Mouse (Mus musculus): ENCODE results near the gene Eaf2. TPM values are rescaled to one million over a fixed set of nuclear protein-coding genes. Genes with fewer than 3 reads are reported as not detected.

Gene Eaf2
- 0.53 and 0.78 TPM in 2 replicates for polyA plus RNA-seq (2012; rRNA removed)

DNA sequence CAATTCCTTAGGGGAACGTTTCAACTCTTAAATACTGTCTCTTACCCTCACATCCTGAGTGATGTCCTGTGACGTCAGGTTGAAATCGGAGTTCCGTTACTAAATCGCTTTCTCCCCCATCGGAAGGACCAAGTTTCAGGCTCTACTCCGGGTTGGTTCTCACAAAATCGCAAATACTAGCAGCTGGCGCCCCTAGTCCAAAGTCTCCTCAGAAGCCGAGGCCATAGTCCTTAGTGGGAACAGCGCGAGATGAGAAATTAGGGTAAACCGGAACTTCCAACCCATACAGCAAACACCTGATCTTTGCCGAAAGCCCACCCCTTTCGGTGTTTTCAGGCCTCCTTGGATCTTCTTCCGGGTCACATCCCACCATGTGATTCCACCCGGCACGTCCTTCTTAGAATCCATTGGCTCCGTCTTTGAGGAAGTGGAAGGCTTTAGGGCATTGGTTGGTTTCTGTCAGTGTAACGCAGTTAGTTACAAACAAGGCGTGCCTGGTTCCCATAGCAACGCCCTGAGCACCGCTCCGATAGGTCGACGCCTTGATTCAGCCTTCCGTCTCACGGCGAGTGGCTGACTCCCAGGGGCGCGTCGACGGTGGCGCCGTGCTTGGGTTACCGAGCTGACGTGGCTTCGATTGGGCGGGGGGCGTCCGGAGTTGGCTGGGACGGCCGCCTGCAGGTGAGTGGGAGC lies at the start of gene Eaf2, which contains the start of gene Golgb1:
Eaf2 (minus strand) TSS at position 421 of the 693 bp plus-strand sequence.
Golgb1 (plus strand) TSS at position 558 of the 693 bp plus-strand sequence.
- DNase-seq (ENCODE audit: extremely low spot score in 1 of 2, low spot score in 1 of 2): peak; percentile 99 to 100

DNA sequence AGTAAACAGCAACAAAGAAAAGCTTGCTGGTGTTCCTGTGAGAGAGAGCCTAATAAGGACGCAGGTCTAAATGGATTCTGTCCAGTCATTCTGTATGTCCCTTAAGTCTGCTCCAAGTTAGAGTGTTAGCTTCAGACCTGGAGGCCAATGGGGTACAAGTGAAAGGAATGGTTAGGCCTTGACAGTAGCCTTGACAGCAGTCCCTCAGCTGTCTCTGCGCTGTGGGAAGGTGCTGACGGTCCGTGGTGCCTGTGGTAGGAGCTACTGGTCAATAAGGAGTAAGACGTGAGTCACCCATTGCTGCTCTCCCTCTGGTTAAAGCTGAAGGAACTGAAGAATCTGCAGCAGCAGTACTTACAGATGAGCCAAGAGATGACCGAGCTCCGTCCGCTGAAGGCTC lies 49.5 kb upstream of the Eaf2 start:
- DNase-seq (ENCODE audit: extremely low spot score in 1 of 2, low spot score in 1 of 2): no peak

DNA sequence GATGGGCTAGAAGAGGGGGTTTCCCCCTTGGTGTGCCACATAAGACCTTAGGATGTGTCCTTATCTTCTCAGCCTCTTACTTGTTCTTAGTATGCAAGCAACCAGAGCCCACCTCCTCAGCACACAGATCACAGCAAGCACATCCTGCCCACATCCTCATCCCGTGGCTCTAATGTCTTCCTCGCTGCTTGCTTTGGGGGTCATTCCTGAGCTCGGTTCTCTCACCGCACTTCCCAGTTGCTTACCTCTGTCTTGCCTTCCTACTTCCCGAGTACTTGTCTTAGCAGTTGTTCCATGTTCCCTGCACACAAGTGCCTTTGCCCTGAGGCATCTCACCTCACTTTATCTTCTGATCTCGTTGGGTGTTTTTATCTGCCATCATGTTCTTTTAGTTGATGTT lies 47.2 kb upstream of the Eaf2 start:
- DNase-seq (ENCODE audit: extremely low spot score in 1 of 2, low spot score in 1 of 2): no peak

DNA sequence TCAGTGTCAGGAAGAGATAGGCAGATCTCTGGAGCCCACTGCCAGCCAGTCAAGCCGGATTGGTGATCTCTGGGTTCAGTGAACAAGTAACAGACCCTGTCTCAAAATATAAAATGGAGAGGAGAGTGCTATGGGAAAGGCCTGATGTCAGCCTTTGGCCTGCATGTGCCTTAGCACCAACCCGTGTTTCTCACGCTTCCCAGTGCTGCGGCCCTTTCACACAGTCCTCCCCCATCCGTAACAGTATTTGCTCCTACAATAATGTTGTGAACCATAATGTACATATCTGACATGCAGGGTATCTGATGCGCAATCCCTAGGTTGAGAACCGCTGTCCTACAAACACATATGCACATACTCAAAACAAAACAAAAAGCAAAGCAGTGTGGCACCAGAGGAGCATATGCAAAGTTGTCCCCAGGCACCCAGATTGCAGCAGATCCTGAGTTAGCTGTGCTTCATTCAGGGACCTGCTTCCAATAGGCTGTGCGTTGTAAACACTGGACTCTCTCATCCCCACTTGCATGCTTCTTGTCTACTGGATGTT lies 46.3 kb upstream of the Eaf2 start:
- DNase-seq (ENCODE audit: extremely low spot score in 1 of 2, low spot score in 1 of 2): no peak

DNA sequence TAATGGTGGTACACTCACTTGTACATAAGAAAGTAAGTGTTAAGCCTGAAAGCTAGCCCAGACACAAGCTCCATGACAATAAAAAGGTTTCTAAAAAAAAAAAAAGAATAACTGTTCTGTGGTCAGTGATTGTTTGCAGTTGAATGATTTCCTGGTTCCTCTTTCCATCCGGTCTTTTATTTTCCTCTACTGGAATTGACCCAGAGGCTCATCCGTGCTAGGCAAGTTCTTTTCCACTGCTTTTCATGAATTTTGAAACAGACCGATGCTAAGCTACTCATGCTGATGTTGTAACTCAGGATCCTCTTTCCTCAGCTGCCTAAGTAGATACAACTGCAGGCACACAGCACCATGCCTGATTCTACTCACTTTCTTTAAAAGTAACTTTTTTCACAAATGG lies 45.6 kb upstream of the Eaf2 start:
- DNase-seq (ENCODE audit: extremely low spot score in 1 of 2, low spot score in 1 of 2): no peak

DNA sequence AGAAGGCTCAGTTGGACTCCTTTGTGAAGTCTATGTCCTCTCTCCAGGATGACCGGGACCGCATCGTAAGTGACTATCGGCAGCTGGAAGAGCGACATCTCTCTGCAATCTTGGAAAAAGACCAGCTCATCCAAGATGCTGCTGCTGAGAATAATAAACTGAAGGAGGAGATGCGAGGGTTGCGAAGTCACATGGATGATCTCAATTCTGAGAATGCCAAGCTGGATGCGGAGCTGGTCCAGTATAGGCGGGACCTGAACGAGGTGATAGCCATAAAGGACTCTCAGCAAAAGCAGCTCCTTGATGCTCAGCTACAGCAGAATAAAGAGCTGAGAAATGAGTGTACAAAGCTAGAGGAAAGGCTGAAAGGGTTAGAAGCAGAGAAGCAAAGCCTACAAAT lies 43.7 kb upstream of the Eaf2 start:
- peak in 1 of 2 experiments; percentile 42 for DNase-seq (ENCODE audit: extremely low spot score in 1 of 2, low spot score in 1 of 2)

DNA sequence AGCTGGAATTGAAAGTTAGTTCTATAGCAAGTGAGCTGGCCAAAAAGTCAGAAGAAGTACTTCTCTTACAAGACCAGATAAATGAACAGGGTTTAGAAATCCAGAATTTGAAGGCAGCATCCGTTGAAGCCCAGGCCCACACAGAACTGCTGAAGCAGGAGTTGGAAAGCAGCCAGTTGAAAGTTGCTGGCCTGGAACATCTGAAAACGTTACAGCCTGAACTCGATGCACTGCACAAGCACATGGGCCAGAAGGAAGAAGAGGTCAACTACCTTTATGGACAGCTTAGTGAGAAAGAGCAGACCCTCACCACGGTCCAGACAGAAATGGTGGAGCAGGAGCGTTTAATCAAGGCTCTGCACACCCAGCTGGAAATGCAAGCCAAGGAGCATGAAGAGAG lies 39.4 kb upstream of the Eaf2 start:
- no peak for DNase-seq (ENCODE audit: extremely low spot score in 1 of 2, low spot score in 1 of 2)

DNA sequence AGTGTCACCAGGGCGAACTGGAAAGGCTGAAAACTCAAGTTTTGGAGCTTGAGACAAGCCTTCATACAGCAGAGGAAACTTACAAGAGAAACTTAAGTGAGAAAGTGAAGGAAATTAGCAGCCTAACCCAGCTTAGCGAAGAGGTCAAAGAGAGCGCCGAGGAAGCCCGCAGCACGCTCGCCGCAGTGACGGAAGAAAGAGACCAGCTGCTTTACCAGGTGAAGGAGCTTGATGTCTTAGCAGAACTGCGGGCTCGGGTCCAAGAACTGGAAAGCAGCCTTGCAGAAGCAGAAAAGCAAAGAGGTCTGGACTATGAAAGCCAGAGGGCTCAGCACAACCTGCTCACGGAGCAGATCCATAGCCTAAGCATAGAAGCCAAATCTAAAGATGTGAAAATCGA lies 37.5 kb upstream of the Eaf2 start:
- DNase-seq (ENCODE audit: extremely low spot score in 1 of 2, low spot score in 1 of 2): no peak

DNA sequence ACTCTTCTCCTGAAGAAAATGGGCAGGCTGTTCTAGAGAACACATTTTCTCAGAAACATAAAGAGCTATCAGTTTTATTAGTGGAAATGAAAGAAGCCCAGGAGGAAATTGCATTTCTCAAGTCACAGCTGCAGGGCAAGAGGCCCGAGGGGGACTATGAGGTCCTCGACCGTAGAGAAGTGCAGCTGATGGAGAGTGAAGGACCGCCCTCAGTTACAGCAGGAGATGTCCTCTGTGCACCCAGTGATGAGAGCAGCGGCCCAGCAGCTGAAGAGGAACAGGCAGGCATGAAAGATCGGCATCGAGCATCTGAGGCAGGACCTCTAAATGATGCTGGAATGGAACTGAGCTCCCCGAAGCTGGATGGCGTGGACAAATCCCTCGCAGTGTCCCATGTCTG lies 37.1 kb upstream of the Eaf2 start:
- DNase-seq (ENCODE audit: extremely low spot score in 1 of 2, low spot score in 1 of 2): no peak

DNA sequence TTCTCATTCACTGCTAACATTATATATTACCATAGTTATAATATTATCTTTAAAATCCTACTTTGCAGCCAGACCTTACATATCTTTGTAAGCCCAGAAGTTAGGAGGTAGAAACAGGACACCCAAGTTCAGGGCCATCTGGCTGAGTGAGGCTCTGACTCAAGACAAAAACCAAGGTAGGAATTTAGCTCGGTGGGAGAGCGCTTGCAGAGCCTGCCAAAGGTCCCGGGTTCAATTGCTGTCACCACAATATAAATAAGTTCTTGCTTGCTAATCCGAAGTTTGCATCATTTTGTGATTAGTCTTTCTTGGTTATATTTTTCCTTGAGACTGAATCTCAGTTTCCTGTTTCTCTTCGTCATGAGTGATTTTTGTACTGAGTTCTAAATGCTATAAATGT lies 28.4 kb upstream of the Eaf2 start:
- no peak for DNase-seq (ENCODE audit: extremely low spot score in 1 of 2, low spot score in 1 of 2)

DNA sequence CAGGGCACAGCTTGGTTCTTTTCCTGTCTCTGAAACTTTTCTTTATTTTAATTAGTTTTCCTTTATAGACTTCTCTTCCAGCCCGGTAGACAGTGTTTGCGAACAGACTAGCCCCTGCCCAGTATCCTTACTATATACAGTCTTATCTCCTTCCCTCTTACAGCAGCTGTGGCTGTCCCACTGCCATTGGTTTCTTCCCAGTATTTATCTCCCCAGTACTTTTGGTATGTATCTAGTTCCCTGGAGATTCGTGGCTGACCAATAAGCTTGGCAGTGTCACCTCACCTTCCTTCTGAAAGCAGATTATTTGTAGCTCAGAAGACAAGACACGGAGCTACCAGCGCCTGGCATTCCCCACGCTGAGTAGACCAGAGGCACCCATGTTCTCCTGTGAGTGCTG lies 21.9 kb upstream of the Eaf2 start:
- DNase-seq (ENCODE audit: extremely low spot score in 1 of 2, low spot score in 1 of 2): no peak

DNA sequence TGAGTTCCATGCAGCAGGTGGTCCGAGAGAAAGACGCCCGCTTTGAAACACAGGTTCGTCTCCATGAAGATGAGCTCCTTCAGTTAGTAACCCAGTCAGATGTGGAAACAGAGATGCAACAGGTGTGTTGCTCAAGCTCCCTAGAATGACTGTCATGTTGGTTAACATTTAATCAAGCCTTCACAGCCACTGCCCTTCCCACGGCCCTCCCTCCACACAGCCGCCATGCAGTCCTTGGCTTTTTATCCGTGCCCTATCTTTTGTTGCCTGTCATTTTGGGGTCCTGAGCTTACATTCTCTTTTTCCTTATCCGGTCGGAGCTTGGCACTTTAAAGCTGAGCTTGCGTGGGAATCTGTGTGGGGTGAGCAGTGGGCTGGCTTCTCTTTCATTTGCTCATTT lies 18.5 kb upstream of the Eaf2 start:
- DNase-seq (ENCODE audit: extremely low spot score in 1 of 2, low spot score in 1 of 2): no peak

DNA sequence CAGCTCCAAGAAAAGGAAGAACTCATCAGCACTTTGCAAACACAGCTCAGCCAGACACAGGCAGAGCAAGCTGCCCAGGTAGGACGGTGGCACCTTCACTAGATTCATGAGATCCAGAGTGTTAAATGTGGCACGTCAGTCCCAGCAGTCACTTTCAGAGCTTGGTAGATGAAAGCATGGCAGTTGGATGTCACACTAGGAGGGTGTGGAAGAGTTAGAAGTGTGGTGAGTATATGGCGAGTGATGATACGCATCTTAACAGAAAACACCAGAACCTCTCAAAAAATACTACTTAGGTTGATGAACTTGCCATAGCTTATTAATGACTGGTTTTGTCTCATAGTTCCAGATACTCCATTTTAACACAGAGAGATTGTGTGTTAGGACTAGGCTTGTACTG lies 16.6 kb upstream of the Eaf2 start:
- DNase-seq (ENCODE audit: extremely low spot score in 1 of 2, low spot score in 1 of 2): no peak

DNA sequence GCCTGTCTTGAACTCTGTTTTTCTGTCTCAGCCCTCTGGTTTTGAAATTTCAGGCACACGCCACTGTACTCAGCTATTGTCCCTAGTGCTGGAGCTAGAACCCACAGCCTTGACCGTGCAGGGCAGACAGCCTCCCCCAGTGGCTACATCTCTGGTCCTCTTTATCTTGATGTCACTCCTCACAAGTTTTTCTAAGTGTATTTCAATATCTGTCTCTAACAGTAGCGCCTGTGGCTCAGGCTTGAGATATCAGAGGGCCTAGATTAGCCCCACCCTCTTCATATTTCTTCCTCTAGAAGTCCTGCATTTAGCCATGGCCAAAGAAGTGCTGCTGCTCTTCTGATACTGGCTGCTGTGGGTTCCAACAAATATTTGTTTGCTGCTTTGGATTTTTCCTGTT lies 15.8 kb upstream of the Eaf2 start:
- DNase-seq (ENCODE audit: extremely low spot score in 1 of 2, low spot score in 1 of 2): no peak

DNA sequence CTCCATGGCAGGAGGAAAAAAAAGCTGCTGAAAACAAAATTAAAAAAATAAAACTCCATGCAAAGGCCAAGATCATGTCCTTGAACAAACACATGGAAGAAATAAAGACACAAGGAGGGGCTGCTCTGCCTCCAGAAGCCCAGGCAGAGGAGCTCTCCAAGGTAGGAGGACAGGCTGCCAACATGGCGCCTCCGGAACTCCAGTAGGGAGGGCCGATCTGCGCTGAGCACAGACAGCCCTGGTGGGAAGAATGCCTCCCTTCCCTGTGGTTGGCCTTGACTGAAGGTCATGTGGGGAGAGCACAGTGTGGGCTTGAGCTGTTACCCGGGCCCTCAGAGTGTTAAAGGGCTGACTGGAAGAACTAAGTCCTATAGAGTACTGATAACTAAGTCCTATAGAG lies 12.7 kb upstream of the Eaf2 start:
- no peak for DNase-seq (ENCODE audit: extremely low spot score in 1 of 2, low spot score in 1 of 2)

DNA sequence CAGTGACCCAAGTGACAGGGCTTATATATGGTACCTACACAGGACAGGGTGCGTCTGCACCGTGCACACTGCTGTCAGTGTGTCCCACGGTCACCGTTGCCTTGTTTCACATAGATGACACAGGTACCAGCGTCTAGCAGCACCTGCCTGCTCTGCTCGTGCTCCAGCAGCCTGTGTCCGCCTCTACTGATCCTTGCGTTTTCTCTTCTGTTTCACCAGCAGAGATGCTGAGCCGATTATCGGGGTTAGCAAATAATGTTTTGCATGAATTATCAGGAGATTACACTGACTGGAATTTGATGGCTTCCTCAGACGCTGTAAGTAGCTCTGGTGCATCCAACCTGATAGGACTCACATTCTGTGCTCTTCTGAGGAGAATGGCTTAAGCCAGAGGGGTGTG lies 11.1 kb upstream of the Eaf2 start:
- DNase-seq (ENCODE audit: extremely low spot score in 1 of 2, low spot score in 1 of 2): no peak

DNA sequence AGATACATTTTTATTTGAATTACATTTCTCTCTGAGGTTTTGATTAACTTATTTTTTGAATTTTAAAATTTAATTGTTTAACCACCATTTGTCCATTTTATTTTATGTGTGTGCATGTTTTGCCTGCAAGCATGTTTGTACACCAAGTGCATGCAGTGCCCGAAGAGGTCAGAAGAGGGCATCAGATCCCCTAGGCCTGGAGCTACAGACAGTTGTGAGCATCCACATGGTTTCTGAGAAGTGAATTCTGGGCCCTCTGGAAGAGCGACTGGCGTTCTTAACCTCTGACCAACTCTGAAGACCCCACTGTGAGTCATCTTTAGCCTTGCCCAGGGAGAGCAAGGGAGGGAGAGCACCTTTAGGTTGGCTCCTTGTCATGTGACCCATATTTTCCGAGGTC lies 10.1 kb upstream of the Eaf2 start:
- no peak for DNase-seq (ENCODE audit: extremely low spot score in 1 of 2, low spot score in 1 of 2)

DNA sequence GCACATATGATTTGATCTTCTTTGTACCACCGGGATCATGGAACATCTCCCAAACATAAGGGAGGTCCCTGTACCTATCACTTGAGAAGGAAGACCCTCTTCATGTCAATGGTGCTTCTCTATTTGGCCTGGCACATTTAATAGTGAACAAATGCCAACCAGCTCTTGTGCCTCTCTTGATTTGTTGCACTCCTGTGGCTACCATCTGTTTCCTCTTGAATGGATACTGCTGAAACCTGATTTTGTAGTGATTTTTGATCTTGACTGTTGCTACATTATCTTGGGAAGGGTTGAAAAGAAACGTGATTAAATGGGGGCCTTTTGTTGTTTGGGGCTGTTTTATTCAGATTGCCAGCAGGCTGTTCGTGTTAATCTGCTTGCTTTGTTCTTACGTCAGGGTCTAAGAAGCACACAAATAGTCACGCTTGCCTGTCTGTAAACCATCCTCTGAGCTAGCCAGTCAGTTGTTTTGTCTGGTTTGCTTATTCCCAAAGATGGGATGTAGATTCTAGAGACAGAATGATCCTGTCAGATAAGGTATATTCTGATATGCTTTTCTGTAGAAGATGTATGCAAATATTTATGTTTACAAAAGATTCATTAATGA lies 8.0 kb upstream of the Eaf2 start:
- DNase-seq (ENCODE audit: extremely low spot score in 1 of 2, low spot score in 1 of 2): no peak

DNA sequence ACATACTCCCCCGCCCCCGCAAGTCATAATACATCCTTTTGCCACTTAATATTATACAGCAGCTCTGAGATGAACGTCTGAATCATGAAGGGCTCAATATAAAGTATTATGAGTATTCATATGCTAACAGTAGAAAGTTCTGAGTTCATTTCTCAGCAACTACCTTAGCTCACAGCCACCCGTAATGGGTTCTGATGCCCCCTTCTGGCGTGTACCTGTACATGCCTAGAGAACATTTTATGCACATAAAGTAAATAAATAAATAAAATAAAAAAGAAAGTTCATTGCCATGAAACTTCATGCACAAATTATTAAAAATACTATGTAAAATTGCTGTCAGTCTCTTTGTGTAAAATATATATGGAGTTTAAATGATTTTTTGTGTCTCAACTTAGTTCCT lies 2.5 kb upstream of the Eaf2 start:
- no peak for DNase-seq (ENCODE audit: extremely low spot score in 1 of 2, low spot score in 1 of 2)

DNA sequence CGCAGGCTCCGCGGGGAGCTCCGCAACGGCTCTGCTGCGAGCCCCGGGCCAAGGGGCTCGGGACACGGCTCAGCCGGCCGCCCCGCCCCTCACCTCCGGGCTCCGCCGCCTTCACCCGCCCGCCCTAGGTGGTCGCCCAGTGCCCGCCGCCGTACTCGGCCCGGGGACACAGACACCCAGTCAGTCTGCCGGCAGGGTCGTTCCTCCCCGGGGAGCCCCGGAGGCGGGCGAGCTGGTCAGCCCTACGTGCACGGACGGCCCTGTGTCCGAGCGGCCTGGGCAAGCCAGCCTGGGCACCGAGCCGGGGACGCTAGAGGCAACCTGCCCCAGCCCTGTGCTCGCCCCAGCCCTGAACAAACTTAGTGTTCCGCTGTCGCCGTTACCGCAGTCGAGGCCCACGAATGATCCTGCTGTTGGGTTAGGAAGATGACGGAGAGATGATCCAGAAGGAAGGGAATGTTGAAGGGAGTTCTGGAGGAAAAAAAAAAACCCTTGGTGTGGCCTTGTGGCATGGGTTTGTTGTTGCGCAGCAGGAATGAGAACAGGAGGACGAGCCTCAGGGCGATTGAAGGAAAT lies 561 bp upstream of the Eaf2 start:
- peak; percentile 14 to 43 for DNase-seq (ENCODE audit: extremely low spot score in 1 of 2, low spot score in 1 of 2)

DNA sequence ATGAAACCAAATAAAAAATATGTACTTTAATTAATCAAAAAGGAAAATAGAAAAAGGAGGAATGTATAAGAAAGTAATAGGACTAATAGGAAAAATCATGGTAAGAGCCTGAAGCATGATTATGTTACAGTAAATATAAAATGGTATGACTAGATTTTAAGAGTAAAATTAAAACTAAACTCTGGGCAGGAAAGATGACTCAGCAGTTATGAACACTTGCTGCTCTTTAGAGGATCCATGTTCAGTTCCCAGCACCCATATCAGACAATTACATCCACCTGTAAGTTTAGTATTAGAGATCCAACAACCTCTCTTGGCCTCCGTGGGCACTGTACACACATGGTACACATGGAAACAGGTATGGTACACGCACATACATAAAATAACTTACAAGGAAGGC lies 5.4 kb downstream of the Eaf2 start:
- no peak for DNase-seq (ENCODE audit: extremely low spot score in 1 of 2, low spot score in 1 of 2)

DNA sequence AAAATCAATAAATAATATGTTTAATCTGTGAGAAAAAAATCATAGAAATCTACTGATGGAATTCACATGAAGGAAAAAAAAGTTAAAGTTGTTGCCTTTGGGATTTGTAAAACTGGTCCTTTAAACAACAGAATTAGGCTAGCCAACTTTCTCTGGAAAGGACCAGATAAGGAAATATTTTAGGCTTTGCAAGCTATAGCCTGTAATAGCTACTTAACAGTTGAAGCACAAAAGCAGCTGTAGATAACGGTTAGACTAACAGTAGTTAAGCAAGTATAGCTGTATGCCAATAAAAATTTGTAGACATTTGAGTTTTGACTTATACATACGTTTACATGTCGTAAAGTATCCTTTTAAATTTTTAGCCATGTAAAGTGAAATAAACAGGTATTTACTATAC lies 11.2 kb downstream of the Eaf2 start:
- no peak for DNase-seq (ENCODE audit: extremely low spot score in 1 of 2, low spot score in 1 of 2)

Data from frontal cortex, adult 2 months (tissue).